Mouse (Mus musculus): Measurements from ENCODE around the gene Wdr82.
"Not testable (repeated sequence)": the region's sequence is repeated elsewhere in the genome, so short reads cannot be mapped to it uniquely, and the experiment has no call there.

The Wdr82 gene

DNA sequence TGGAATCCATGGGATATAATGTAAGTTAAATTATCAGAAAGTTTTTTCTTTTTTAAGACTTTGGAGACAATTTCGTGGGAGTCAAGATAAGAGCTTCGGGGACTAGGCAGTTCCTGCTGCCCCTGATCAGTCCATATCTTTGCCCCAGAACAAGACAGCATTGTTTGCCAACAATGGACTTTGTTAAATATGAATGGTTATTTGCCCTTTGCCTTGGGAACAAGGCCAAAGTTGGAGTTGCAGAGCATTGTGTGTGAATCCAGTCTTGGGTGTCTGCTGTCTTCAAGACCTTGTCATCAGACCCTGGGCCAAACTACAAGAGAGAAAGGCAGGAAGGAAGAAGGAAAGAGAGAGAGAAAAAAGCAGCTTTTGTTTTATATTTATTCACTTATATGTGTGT, 4.0 kb upstream of the Wdr82 start:
- DNase-seq (ENCODE audit: low spot score), result no peak

DNA sequence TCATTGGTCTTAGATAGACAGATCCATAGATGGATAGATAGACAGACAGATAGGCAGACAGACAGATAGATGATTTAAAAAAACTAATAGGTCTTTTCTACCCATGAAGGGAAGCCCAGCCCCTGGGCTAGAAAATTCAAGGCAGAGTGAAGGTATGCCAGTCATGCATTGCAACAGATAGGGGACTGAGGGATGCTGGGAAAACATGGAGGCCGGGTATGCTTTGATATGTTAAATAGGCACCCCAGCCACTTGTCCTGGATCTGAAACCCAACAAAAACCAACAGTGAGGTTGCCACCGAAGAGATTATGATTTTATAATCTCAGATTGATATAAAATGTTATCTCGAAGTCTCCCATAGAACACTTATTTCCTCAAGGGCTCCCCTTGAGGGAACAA, 3.5 kb upstream of the Wdr82 start:
- no peak for DNase-seq (ENCODE audit: low spot score)

DNA sequence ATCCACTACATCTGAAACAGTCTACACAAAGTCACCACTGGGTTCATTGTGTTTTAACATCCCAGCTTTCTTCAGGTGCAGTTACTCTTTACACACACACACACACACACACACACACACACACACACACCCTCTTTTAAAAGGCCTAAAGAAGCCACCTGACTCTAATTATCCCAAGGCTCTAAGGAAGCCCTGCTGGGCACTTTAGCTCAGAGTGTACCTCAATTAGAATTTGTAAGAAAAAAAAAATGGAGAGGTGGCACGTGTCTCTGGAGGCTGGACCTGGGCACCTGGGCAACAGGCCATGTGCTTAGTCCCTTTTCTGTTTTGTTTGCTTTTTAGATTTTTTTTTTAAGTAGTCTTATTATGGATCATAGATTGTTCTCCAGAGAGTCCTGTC, 3.0 kb upstream of the Wdr82 start:
- DNase-seq (ENCODE audit: low spot score), result no peak

DNA sequence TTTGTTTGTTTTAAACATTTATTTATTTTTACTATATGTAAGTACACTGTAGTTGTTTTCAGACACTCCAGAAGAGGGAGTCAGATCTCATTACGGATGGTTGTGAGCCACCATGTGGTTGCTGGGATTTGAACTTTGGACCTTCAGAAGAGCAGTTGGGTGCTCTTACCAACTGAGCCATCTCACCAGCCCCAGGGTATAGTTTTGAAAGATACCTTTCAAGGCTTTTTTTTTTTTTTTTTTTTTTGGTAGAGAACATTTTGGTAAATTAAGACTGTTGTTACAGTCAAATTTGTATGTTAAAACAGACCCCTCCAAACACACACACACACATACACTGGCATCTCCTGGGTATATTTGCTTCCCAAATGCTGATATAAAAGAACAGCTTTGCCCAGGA, 1.7 kb upstream of the Wdr82 start:
- DNase-seq (ENCODE audit: low spot score), result not testable (repeated sequence)

DNA sequence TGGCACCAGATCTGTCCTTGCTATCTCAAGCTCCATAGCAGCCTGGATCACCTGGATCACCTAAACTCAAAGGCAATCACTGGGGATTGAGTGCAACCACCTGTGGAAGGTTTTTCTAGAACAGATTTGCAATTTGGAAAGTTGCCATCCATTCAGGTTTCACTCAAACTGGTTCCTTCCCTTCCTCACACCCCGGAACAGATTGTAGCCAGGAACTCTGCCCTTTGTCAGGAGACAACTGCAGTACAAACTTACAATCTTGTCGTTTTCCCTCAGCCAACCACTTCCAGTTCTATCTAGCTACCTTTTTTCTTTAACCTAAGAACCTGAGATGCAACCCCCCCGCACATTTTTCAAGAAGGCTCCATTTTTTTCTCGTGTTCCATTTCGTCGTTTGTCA, 811 bp upstream of the Wdr82 start:
- DNase-seq (ENCODE audit: low spot score), result no peak

DNA sequence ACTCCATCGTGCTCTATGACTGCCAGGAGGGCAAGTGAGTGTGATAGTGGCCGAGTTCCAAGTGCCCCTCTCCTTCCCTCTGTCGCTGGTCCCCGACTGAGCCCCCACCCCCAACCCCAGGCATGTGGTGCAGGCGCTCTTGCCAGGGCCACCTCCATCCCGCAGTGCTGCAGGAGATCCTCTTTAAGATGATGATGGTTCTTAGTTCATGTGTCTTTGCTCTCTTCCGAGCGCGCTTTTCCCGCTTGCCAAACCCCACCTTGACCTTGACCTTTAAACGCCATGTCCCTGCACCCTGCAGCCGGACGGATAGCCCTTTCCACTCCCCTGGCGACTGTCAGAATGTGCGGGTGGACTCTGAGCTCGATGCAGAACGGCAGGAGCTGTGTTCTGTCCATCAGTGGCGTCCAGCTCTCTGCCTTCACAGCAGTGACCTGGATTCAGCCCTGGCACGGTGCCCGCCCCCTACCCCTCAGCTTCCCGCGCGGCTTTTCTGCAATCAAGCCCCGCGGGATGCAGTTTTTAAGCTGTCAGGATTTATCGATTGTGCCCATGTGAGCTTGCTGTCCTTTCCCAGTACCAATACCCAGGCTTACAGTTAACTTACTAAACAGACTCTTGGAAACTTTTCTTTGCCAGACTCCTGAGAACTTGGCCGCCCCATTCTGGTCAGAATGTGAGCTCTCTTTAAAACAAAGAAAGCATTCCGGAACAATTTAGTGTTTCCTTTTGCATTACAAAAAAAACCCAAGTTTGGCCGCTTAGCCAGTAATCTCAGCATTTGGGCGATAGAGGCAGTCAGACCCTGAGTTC, 824 bp downstream of the Wdr82 start:
- peak; percentile 49 for DNase-seq (ENCODE audit: low spot score)

DNA sequence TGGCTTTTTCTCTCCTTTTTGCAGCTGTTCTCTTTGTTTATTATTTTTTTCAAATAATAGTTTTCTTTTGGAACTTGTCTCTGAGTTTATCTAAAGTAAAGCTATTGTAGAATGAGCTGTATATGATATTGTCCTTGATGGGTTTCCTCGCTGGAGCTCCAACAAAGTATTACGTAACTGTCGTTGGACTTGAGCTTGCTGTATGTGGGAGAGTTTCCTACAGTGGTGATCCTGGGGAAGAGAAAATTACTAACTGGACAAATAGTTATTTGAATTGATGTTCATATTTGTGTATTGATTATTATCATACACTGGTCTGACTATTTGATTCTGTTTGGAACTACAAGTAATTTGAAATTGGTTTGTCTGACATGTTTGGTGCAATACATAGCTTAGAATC, 1.8 kb downstream of the Wdr82 start:
- DNase-seq (ENCODE audit: low spot score), result no peak

DNA sequence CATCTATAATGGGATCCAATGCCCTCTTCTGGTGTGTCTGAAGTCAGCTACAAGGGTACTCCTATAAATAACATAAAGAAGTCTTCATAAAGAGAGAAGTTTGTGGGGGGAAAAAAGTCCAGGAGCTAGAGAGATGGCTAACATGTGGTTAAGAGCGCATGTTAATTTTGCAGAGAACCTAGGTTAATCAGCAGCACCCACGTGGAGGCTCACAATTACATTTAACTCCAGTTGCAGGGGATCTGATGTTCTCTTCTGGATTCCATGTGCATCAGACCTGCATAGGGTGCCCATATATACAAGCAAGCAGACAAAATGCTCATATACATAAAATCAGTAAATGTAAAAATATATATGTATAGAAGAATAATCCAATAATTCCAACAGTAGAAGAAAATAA, 2.6 kb downstream of the Wdr82 start:
- no peak for DNase-seq (ENCODE audit: low spot score)

DNA sequence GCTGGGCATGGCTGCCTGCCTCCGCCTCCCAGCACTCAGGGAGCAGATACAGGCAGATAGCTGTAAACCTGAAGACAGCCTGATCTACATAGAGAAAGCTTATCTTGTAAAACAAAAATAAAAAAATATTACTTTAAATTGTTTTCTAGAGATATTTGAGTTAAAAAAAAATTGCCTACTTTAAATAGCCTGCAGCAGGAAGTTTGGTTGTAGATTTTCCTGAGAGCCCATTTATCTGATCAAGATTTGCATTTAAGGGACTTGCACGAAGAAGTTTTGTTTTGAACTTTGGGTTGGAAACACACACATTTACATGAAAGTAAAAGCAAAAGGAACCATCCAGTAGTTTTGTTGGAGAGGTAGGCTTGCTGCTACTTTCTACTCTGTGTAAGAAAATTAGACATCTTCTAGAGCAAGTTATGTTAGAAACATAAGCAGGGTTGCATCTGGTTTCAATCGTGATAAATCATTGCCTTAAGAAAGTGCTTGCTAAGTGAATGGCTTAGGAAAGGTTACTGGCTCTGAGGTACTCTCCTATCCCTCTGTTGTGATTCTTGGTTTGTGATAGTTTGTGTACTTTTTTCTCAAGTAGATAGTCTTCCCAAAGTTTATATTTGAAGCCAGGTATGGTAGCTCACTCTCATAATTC, 4.9 kb downstream of the Wdr82 start:
- no peak for DNase-seq (ENCODE audit: low spot score)

DNA sequence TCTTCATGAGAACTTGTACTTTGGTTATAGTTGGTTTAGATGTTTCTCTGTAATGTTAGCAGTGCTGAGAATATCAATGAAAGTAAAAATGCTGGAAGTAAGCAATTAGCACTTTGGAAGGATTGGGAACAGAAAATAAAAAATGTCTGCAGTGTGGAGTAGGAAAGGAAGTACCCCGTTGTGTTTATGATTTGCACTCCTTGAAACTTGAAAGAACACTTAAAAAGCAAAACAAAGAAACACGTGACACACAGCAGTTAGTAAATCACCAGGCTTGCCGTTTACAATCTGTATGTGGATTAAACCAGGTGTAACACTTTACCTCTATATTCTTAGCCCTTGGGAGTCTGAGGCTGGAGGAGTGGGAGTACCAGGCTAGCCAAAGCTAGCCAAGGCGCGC, 6.0 kb downstream of the Wdr82 start:
- DNase-seq (ENCODE audit: low spot score), result no peak

DNA sequence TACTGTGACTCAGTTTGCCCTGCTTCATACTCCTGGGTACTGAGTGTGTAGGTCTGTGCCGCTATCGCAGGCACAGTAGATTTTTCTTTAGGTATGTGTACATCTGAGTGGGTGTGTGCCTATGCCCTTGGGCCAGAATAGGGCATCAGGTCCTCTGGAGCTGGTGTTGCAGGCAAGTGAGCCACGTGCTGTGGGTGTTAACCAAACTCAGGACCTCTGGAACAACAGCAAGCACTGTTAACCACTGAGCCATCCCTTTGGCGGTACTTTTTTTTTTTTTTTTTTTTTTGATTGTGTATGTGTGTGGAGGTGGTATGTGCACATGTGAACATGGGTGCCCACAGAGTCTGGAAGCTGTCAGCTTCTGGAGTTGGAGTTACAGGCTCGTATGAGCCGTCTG, 7.1 kb downstream of the Wdr82 start:
- DNase-seq (ENCODE audit: low spot score), result no peak

DNA sequence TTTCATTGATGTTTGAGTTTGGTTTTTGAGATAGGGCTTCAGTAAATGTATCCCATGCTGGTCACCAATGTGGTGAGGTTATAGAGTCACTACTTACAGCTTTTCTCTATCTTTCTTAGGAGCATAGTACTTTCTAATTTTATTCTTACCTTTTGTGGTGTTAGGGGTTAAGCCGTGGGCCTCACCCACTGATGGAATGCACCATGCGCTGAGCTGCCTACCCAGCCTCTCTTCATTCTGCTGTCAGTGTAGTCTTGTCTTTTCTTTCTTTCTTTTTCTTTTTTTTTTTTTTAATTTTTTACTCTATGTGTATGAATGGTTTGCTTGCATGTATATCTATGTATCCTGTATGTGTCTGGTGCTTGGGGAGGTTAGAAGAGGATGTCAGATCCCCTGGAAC, 8.7 kb downstream of the Wdr82 start:
- no peak for DNase-seq (ENCODE audit: low spot score)

DNA sequence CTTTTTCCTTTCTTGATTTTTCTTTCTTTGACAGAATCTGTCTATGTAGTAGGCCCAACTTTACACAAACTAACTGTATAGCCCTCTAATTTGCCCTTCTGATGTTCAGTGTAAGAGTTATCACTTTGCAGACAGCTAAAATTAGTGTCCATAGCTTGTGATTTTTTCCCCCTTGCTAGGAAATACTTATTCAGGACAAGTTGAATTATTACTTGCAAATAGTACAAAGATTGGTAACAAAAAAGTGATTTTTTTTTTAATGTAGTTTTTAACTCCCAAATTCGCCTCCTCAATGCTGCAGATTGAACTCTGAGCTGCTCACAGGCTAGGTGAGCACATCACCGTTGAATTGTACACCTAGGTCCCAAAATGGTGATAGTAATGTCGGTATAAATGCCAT, 9.2 kb downstream of the Wdr82 start:
- no peak for DNase-seq (ENCODE audit: low spot score)

DNA sequence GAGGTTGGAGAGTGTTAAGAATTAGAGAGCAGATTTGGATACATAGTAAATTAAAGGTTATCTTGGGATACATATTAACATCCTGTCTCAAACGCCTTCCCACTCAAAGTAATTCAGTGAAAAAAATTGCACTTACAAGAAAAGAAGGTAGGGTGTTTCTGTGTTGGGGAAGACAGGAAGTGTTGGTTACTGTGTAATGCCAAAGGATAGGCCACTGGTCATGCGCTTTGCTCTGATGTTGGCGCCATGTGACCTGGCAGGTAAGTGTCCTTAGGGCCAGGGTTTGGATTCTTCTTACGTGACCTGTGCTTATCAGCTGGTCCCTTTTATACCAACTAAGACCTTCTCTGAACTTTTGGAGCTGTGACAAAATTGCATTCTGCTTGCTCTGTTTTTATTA, 11.4 kb downstream of the Wdr82 start:
- no peak for DNase-seq (ENCODE audit: low spot score)

DNA sequence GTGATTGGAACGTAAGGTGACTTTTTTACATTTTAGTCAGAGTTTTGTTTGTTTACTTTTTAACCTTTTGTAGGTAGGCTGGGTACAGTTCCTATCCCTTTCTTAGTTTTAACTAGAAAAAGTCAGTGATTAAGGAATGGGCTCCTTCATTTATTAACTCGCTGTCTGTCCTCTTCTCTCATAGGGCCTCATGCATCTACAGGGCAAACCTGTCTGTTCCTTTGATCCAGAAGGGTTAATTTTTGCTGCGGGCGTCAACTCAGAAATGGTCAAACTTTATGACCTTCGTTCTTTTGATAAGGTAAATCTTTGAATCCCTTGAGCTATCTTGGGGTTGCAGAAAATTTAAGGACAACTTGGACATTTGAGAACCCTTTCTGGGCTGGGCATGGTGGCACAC, 13.3 kb downstream of the Wdr82 start:
- no peak for DNase-seq (ENCODE audit: low spot score)

DNA sequence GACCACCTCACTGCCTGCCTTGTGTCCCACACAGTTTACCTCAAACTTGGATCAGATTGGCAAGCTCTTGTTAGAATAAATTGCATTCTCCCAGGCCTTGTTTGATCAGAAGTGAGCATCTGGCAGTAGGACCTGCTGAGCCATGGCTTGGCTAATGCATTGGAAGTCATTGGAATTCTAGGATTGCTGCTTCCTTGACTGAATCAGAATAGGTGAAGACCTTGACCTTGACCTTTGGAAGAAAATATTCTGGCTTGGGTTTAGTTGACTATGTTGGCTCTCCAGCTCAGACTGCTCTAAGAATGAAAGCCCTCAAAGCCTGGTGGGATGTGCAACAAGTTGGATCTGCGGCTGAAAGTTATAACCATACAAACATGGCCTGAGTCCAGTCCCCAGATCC, 20.6 kb downstream of the Wdr82 start:
- no peak for DNase-seq (ENCODE audit: low spot score)

DNA sequence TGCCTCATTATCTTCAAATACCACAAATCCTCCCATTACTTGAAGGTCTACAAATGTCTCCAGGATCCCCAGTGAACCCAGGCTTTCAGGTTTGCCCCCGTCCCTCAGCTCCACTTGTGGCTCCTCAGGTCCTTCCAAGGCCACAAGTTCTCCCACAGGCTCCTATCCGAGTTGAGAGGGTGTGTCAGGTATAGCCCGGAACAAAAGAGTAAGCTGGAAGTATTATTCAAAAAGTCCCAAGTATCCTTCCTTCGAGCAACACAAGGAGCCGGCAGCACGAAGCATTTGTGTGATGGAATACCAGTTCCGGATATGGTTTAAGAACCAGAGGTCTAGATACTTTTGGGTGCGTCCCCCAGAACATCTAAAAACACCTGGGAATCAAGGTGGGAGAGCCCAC, 21.3 kb downstream of the Wdr82 start:
- DNase-seq (ENCODE audit: low spot score), result no peak

DNA sequence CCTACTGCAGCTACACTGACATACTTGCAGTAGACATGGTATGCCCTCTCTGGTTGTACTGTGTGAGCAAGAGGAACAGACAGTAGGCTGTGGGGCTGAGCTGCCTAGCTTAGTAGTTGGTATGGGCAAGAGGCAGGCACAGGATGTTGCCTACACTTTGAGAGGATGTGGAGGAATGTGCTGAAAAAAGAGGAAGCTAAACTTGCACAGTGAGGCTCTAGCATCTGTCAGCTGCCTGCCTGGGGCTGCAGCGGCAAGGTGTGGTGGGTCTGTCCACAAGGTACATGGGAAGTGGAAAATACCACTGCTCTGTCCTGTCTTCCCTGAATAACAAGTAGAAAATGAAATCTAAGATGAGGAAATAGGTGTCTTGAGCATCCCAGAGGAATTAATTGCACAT, 22.3 kb downstream of the Wdr82 start:
- DNase-seq (ENCODE audit: low spot score), result no peak

DNA sequence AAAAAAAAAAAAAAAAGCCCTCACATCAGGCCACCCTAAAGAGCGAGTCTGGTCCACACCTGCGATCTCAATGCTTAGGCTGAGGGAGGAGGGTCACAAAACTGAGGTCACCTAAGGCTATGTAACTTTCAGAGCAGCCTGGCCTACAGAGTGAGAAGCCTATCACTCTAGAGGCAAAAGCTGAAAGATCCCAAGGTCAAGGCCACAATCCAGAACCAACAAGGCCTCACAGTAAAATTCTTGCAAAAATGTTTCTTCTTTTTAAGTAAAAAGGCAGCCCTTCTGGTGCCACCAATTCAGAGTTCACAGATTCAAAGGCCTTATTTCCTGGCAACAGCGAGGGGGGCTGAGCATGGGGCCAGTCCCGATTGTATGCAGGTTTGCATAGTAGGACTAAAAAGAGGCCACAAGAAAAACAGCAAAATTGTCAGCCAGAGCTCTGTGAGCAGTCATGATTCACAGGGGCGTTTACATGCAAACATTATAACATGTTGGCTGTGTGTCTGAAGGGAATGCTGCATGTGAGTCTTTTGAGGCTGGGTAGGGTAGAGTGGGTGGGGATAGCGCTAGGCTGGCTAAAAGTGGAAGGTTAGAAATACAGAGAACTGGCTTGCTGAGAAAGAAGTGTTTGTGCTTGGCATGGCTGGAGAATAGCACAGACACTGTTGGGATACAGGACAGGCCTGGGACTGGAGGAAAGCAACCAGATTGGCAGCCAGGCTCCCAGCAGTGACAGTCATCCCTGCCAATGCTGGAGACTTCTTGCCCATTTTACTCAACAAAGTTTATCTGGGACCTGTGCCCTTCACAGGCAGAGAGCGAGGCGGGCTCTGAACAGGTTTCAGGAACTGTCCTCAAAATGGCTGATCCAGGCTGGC, 23.4 kb downstream of the Wdr82 start:
- no peak for DNase-seq (ENCODE audit: low spot score)

DNA sequence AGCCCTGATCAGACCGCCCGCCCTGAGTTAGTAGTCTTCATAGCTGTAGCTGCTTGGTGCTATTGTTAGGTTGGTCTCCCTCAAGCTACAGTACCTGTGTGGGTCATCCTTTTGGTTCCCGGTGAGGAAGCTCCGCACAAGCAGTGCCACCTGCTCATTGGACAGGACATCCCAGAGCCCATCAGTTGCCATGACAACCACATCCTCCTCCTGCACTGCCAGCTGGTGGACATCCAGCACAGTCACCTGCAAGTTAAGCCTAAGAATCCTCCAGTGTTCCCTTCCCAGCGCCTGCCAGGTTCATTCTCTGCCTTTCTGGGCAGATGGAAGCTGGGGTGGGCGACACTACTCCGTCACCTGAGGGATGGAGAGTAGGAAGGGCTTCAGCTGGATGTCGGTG, 25.0 kb downstream of the Wdr82 start:
- no peak for DNase-seq (ENCODE audit: low spot score)

DNA sequence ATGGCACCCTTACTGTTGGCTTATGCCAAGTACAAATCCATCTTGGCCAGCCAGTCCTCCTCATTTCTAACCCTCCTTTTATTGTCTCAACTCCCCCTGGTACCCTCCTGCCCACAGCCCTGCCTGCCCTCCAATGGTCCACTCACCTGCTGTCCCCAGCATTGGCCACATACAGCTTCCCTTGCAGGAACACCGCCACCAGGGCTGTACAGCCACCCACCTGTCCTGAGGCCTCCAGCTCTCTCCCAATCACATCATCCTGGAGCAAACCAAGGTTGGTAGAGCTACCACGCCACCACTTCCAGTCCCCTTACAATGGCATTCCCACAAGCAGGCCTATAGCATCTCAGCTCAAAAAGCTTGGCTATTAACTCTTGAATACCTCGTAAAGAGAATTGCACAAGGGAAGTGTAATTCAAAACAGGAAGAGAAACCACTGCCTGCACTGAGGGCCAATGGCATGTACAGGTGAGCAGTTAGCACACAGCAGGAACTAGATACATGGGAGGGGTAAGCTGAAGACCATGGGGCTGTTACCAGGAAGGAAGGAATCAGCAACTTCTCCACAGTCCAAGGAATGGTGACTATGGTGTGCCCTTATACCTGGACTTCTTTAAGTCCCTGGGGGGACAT, 26.5 kb downstream of the Wdr82 start:
- no peak for DNase-seq (ENCODE audit: low spot score)

DNA sequence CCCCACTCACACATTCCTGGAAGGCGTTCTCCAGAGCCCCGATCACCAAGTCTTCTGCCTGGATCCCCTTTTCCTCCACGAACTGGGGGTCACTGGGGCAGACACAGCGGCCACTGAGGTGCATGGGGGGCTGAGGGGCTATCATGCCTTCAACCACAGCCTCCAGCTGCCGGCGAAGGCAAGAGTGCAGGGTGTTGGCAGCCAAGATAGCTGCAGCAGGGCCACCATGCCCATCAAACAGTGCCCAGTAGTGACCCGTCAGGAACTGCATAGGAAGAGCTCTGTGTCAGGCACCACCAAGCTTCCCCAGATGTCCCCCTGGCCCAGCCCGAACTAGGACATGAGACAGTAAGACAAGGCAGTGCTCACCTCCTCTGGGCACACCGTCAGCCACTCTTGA, 27.0 kb downstream of the Wdr82 start:
- no peak for DNase-seq (ENCODE audit: low spot score)
